Mouse (Mus musculus) frontal cortex, postnatal 36 days (tissue): Measurements from ENCODE around the gene Calr.

Experiments
- DNase-seq, 2 experiments: peaks; one replicate each; pipeline ENCODE4 v3.0.0; 2022; ENCODE audit warnings: low spot score in 2 of 2

Calr gene

GRCm38 (mm10) chr8:84815547-84815946, 31.2 kb downstream of the Calr start:
- peak; percentile 97 for DNase-seq

DNA sequence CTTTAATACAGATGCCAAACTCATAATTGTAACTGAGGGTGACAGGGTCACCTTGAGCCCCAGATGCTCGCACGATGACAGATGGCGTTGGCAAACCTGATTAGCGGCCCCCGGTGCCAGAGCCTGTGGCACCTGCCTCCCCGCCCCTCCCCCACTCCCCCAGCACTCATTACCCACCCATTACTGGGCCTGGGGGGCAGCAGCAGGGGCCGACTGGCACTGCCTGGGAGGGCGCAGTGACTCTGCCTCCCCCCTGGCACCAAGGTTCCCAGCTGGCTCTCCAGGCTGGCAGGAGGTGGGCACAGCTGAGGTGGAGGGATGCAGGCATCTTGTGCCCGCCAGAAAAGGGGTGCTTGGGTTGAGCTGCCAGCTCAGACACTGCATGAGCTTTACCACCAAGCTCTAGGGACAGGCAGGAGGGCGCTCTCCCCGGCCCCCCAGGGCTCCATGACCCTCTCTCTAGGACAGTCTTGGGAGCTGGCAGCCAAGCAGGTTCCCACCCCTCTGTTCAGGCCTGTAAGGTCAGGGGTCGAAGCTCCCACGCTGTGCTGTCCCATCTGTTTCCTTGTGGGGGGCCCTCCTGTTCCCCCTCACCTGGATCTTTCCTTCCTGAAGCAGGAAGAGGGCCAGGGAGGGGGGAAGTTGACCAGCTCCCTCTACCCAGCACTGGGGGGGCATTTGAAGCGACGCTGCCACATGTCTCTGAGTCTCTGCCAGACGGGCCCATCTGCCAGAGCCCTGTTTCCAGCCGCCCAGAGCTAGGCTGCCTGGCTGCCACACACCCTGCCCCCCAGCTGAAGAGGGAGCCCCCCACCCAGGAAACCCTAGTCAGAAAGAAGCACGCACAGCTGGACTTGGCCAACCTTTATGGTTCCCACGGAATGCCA, 31.9 kb downstream of the Calr start:
- no peak for DNase-seq

DNA sequence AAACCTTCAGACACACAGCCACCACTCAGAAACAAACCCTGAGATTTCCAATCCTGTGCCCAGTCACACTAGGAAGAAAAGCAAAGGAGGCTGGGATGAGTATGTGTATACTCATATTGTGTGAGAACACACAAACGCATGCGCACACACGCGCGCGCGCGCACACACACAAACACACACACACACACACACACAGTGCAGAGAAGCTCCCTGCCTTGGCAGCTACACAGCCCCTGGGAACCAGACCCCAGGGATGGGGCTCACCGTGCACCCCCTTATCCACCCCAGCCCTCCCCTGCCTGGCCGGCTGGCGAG, 32.5 kb downstream of the Calr start:
- no peak for DNase-seq

DNA sequence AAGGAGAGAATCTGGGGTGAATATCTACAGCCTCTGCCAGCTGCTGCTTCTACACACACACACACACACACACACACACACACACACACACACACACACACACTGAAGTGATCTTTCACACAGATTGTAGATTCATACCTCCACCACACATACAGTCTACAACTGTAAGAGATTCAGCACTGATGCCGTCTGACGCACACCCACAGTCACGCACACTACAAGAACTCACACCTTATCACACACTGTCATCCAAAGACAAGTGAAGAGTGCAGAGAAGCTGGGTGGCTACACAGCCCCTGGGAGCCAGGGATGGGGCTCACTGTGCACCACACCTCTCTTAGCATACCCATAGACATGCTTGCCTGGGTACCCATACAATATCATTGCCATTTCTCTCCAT, 32.9 kb downstream of the Calr start:
- DNase-seq = no peak

GRCm38 (mm10) chr8:84813059-84813458, 33.7 kb downstream of the Calr start:
- peak; percentile 80 to 87 for DNase-seq

DNA sequence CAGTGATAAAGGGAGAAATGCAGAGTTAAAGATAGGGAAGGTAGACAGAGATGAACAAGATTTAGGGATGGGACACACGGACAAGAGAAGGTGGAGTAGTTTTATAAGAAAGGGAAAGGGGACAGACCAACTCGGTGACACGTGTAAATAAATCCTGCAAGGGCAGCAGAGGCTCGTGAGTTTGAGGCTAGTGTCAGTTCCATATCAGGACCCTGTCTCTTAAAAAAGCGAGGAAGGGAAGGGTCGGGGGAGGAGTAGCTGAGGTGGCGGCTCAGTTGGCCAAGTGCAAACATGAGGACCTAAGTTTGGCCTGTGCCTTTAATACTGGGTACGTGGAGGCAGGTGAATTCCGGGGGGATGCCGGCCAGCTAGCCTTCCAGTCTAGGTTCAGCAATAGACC, 35.4 kb downstream of the Calr start:
- DNase-seq = no peak

DNA sequence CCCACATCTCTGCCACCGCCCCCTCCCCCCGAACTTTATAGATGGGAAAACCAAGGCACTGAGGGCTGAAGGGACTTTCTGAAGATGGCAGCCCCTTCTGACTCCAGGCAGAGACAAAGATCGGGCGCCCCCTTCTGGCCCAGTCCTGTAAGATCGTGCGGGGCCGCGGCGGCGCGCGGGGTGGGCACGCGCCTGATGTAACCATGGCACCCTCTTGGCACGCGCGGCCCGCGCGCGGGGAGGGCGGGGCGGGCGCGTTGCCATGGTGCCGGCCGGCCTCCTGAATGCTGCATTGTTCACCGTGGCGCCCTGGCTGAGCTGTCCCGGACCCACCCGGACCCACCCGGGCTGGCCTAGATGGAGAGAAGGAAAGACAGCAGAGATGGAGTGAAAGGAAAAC, 35.8 kb downstream of the Calr start:
- DNase-seq = peak; percentile 98

- no peak for DNase-seq
Measured at GRCm38 (mm10) chr8:84809941-84810280, 36.8 kb downstream of the Calr start.

GRCm38 (mm10) chr8:84809109-84809940, 37.4 kb downstream of the Calr start:
- no peak for DNase-seq

DNA sequence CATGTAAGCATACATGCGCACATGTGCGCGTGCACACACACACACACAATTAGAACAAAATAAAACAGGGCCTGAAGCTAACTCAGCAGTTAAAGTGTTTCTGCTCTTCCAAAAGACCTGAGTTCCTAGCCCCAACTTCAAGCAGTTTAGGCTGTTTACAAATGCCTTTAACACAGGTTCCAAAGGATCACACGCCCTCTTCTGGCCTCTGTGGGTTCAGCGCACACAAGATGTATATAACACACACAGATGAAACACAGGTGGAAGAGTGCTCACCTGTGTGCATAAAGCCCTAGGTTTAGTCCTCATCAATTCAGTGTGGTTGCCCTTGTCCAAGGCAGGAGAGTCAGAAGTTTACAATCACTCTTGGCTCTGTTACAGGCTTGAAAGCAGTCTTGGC, 40.7 kb downstream of the Calr start:
- no peak for DNase-seq

DNA sequence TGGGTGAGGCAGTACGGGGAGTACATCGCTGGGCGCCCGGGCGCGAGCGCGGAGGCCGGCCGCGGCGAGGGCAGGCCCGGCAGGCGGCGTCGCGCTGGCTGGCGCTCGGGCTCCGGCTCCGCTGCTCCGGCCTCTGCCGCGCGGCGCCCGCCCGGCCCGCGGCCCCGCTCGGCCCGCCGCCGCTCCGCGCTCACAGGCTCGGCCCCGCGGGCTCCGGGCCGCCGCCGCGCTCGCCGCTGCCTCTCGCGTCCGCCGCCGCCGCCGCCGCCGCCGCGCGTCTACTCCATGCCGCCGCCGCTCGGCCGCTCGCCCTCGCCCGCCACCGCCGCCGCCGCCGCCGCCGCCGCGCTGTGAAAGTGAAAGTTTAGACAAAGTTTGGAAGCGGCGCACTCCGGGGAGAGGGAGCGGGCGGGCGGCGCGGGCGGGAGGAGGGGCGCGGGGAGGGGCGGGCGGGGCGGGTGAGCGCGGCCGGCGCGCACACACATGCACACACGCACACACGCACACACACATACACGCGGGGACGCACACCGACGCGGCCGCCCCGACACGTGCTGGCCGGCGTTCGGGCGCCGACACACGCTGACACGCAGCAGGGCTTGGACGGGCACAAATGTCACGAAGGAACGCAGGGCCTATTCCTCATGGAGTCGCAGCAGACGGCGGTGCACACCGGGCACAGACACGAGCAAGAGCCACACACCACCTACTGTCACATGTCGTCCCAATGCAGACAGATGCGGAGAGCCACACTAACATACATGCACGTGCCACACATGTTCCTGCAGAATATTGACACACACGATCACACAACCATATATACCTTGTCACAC, 46.5 kb downstream of the Calr start, which contains the start of gene Nfix:
TSS of gene Nfix (minus strand) at position 346 of the 833 bp plus-strand sequence.
- peak in 1 of 2 experiments; percentile 63 for DNase-seq

DNA sequence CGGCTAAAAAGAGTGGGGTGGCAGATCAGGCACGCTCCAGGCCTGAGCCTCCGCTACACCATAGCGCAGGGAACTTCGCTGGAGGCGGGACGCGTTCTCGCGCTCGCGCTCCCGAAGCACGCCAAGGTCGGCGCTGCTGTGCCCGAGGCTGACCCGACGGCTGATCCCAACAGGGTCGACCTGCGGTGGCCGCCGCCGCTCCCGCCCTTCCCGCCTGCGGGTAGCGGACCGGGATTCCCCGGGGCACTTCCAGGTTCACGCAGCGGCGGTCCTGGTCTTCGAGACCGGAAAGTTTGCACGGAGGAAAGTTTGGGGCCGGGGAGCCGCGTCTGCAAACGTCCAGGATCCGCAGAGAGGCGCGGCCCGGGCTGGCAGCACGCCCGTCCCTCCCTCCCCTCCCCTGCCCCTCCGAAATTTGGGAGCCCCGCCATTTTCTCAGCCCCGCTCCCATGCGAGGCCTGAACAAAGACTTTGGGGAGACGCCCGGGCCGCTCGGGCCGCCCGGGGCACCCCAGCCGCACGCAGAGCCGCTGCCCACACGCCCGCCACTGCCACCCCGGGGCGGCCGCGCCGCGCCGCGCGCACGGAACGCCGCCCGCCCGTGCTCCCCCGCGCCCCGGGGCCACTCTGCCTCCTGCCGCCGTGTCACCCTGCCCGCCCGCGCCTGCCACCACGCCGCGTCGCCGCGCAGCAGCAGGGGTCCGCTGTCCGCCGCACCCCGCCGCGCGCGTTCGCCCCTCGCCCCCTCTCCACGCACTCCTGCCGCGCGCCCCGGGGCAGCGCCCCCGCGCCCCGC, 47.4 kb downstream of the Calr start:
- DNase-seq = peak in 1 of 2 experiments; percentile 56

- DNase-seq = no peak
Measured at GRCm38 (mm10) chr8:84798446-84799135, 48.1 kb downstream of the Calr start.

DNA sequence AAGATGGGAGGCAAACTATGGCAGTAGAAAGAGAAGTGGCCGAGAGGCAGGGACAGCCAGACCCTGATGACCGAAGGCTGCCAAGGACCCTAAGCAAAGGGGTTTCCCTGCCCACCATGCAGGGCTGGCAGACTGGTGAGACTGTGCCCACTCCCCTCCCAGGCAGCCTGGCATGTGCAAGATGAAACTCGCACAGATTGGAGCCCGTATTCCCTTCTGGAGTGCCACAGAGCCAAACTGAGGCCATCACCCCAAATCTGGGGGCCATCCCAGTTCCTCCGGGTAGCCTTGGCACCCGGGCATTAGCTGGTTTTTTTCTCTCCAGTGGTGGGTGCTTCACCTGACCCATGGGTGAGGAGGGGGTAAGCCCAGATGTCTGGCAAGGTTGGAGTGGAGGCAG, 48.8 kb downstream of the Calr start:
- DNase-seq = no peak

GRCm38 (mm10) chr8:84797256-84797797, 49.4 kb downstream of the Calr start:
- DNase-seq = no peak

GRCm38 (mm10) chr8:84794486-84794885, 52.2 kb downstream of the Calr start:
- peak in 1 of 2 experiments; percentile 57 for DNase-seq

- DNase-seq = peak in 1 of 2 experiments; percentile 72
Measured at GRCm38 (mm10) chr8:84793791-84794485, 52.8 kb downstream of the Calr start.

GRCm38 (mm10) chr8:84793134-84793533, 53.6 kb downstream of the Calr start:
- no peak for DNase-seq

DNA sequence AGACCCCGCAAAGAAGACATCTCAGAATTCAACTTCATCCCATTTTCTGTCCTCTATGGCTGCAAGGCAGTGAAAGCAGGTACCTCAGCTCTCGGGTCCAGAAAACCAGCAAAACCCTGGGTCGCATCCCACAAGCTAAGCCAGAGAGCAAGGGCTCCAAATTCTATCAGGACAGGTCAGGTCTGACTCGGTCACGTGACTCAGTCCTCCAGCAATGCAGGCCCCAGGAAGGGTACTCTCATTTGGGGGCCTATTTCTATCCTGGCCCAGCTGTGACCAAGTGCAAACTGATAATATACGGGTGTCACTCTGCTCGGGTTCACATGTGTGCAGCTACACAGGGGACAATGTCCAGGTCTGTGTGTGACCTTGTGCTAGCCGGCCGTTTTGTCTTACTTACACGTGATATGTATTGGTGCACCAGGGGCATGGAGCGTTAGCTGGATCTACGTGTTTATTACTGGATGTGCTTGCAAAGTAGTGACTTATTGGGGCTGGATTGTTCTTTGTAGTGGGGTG, 54.2 kb downstream of the Calr start:
- no peak for DNase-seq
